Mouse (Mus musculus) lung, postnatal 0 days (tissue): ENCODE results near the gene Fan1.

Experiments
- CTCF ChIP-seq: IDR thresholded peaks from 2 replicates; pipeline ENCODE4 v1.5.1; 2016; ENCODE audit warnings: antibody characterized with exemption, mild to moderate bottlenecking
- EP300 ChIP-seq: IDR thresholded peaks from 2 replicates; pipeline ENCODE4 v1.6.1; 2016; ENCODE audit warnings: antibody characterized with exemption, mild to moderate bottlenecking, control low read depth

GRCm38 (mm10) chr7:64369841-64370240 lies 4.1 kb downstream of the Fan1 start:
- TF ChIP-seq CTCF (no peak), EP300 (no peak)
